Mouse (Mus musculus) skeletal muscle tissue, adult 2 months (tissue): ENCODE measurements at regions not wholly inside any gene's neighbourhood (a gene's known extent, or its start where the extent isn't known, plus 50 kb on each side); places are given as distances from the start of the nearest gene placed in this dataset.

ENCODE experiments used
- DNase-seq: peaks from one replicate; pipeline ENCODE4 v3.0.0-alpha.2; 2012; ENCODE audit warnings: low read depth, low spot score

- DNase-seq, result no peak
These were observed 52.4 kb upstream of the Aldh1b1 start for GRCm38 (mm10) chr4:45746451-45746850.

GRCm38 (mm10) chr4:45745746-45746145 is 53.1 kb upstream of the Aldh1b1 start:
- DNase-seq, result no peak

DNA sequence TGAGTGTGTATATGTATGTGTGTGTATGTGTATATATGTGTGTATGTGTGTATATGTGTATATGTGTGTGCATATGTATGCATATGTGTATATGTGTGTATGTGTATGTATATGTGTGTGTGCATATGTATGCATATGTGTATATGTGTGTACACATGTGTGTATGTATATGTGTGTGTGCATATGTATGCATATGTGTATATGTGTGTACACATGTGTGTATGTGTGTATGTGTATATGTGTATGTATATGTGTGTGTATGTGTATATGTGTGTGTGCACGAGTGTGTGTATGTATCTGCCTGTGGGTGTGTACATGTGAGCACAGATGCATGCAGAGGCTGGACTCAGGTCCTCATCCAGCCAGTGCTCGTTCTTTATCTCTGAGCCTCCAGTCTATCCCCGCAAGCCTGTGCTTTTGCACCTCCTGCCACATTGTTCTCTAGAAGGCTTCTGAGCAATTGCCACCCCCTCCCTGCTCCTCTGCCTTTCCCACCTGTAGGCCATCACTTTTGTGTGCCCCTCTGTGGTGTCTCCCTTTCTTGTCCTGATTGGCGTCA is 53.9 kb upstream of the Aldh1b1 start:
- no peak for DNase-seq

GRCm38 (mm10) chr4:45740779-45741365 is 58.0 kb upstream of the Aldh1b1 start:
- no peak for DNase-seq

DNA sequence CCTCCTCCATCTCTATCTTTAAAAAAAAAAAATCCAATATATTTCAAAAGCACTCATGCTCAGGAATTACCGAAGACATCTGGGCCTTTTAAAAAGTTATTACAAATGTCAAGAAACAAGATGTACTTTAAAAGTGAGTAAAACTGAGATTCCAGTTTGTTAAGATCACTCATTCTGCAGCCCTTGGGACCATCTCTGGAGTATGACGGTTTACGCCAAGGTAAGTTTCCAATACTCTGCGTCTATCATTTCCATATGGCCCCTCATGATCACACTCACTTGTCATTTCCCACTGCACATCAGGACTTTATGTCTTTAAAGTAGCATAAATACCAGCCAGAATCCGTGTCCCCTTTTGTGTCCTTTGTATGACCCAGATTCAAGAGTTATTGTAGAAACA is 58.5 kb upstream of the Aldh1b1 start:
- DNase-seq, result no peak

- DNase-seq, result peak; percentile 28
These were observed 59.1 kb upstream of the Aldh1b1 start for GRCm38 (mm10) chr4:45739696-45740095.

GRCm38 (mm10) chr4:45739168-45739567 is 59.7 kb upstream of the Aldh1b1 start:
- no peak for DNase-seq

GRCm38 (mm10) chr4:45738746-45739145 is 60.1 kb upstream of the Aldh1b1 start:
- DNase-seq, result no peak

DNA sequence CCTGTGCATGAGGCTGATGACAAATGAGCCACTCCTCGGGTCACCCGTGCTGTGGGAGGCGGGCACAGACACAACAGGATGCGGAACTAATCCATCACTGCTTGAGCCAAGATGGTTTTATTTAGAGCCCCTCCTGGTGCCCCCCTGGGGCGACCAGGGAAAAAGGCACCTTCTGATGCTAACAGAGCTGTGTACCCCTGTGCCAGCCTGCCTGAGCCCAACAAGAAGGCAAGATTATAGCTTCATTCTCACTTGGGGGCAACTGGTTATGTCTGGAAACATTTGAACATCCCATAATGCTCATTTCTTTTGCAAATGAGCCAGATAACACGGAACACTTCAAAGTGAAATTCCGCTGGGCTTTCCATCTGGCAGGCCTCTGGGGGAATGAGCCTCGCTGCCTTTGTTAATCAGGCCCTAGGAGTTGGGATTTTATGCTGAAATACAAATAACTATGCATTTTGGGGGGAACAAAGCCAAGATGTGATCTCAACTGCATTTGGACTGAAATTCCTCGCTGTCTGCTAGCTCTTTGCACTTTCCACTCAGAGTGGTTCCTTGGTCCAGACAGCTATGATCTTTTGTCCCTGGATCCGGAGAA is 62.5 kb upstream of the Aldh1b1 start:
- DNase-seq, result no peak

DNA sequence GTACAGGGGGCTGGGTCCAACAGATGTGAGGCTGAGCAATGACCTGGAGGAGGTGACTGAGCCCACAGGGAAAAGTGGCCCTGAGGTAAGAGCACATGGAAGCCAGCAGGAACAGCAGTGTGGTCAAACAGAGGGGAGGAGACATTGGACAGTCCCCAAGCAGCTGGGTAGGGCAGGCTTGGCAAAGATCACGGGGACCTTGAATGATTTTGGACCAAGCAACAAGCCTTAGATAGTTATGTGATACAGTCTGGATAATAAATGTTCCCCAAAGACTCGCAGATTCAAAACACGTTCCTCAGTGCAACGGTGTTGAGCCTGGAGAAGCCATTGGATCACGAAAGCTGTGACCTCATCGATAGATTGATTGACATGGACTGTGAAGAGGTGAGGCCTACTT is 64.8 kb upstream of the Aldh1b1 start:
- DNase-seq, result no peak

DNA sequence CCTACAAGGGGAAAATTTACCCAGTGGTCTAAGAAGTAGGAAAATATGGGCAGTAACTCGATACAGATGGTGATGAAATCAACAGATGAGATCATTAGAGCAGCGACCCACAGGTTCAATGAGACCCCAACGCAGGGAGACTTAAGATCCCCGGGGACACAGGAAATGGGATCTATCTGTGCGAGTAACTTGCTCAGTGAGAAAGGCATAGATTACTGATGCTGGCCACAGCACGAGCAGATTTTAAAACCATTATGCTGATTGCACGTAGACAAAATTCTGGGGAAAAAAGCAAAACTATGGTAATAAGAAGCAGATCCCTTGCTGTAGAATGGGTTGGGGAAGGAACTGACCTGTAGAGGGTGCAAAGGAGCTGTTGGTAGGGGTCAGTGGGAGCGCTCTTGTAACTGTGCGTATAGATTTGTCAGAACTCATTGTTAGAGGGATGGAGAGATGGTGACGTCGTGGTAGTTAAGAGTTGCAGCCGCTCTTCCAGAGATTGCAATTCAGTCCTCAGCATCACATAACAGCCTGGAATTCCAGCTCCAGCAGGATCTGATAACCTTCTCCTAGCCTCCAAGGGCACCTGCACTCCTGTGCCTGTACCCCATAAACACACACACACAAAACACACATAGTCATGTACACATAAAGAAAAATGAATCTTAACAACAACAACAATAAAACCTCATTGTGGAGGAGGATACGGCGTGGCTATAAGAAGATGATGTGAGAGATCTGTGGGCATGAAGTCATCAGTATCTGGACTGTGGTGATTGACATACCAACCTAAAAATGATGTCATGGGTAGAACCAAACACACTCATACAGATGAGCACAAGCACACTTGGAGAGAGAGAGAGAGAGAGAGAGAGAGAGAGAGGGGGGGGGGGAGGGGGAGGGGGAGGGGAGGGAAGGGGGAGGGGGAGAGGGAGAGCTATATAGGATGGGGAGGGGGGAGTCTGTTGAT is 67.7 kb upstream of the Aldh1b1 start:
- DNase-seq, result no peak

DNA sequence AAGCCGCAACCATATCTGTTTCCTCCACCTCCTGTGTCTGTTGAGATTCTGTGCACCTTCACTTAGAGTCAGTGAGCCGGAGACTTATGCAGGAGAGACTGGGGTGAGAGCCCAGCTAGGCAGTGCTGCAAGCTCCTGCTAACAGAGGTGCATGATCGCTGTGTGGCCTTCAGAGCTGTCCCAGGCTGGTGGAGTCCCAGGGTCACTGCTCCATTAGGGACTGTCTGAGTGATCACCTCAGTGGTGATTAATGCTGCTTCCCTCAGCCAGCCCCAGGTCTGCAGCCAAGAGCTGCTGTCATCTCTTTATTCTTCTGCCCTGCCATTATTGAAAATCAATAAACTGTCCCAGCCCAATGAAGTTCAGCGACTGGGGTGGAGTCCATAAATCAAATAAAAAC is 69.0 kb upstream of the Aldh1b1 start:
- no peak for DNase-seq

- no peak for DNase-seq
These were observed 70.0 kb upstream of the Aldh1b1 start for GRCm38 (mm10) chr4:45728825-45729224.

DNA sequence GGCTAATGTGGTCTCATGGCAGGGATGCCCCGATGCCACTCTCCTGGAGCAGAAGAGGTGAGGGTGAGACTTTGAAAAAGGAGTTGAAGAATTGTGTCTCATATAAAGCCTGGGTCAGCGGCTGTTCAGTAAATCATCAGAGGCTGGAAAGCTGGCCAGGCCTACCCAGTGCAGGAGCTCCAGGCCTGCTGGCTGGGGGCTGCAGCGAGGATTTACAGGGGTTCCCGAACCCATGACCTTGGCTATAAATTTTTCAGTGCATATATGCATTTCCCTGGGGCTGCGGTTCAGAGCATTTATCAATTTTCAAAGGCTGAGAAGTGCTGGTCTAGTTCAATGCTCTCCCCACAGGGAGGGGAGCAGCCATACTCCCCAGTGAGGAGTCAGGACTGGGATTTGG is 70.9 kb upstream of the Aldh1b1 start:
- no peak for DNase-seq

GRCm38 (mm10) chr4:45727474-45727873 is 71.3 kb upstream of the Aldh1b1 start:
- DNase-seq, result no peak

- no peak for DNase-seq
These were observed 72.0 kb upstream of the Aldh1b1 start for GRCm38 (mm10) chr4:45726783-45727182.

- no peak for DNase-seq
These were observed 73.5 kb upstream of the Aldh1b1 start for GRCm38 (mm10) chr4:45725055-45725910.

GRCm38 (mm10) chr4:45720352-45720751 is 78.5 kb upstream of the Aldh1b1 start:
- DNase-seq, result no peak

DNA sequence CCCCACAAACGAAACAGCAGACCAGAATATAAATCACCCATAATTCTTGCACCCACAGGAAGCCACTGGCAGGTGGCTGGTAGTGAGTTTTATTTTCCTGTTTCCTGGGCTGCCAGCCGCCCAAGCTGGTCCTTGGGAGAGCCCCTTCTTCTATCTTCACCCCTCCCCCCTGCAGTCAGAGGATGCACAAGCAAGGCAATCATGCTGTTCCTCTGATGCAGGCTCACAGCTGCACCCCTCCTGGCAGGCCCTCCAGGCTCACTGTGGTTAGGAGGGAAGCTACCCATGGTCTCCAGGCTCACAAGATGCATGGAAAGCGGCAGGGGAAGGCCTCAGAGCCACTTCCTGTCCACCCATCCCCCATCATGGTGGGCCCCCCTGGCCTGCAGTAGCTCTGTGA is 79.3 kb upstream of the Aldh1b1 start:
- DNase-seq, result no peak

DNA sequence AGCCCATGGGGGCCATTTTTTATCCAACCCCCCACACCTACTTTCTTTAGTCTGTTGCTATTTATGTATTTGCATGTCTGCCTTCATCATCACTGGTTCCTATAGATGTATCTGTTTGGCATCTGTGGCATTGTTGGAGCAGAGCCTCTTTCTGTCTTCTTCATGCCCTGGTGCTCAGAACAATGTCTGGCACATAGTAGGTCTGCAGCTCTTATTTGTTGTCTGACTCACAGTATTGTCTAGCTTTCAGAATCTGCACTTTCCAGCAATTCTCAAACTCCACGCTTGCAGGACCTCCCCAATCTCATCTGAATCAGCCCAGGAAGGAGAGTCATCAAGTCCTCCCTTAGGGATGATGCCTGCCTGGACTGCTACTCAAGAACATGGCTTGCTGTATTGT is 82.9 kb upstream of the Aldh1b1 start:
- DNase-seq, result no peak

GRCm38 (mm10) chr4:45713837-45714508 is 84.8 kb upstream of the Aldh1b1 start:
- DNase-seq, result no peak
